14 mouse cellular contexts compared by ENCODE assay signal in genomic region chr12:54442408-54442807, GRCm38 (mm10).
"Had no signal": no experiment of that assay in that cellular context is flagged by ENCODE, and none has a peak within 500 bp of the region (broad histone marks: within the 10 kb centered on the region; RNA-seq: fewer than 3 reads in every experiment).

No protein-coding gene starts in this region.

- DNase-seq: lung, embryonic 14.5 days; lung, postnatal 10 days; lung, postnatal 4 days; right cerebral cortex, postnatal 14 days; thymus, adult 2 months; thymus, postnatal 25 days; thymus, postnatal 4 days had no signal

- H3K27me3 ChIP-seq: midbrain, embryonic 13.5 days; midbrain, embryonic 15.5 days; neural tube, embryonic 12.5 days; stomach, embryonic 15.5 days had no signal

- H3K36me3 ChIP-seq: midbrain, embryonic 13.5 days; midbrain, embryonic 15.5 days; neural tube, embryonic 12.5 days; stomach, embryonic 15.5 days had no signal

- H3K9me3 ChIP-seq: megakaryocyte, embryonic 14.5 days; midbrain, embryonic 13.5 days; midbrain, embryonic 15.5 days; neural tube, embryonic 12.5 days; stomach, embryonic 15.5 days had no signal

- H3K4me1 ChIP-seq: megakaryocyte, embryonic 14.5 days; midbrain, embryonic 13.5 days; midbrain, embryonic 15.5 days had no signal

- H3K4me2 ChIP-seq: lung, embryonic 14.5 days; midbrain, embryonic 11.5 days; midbrain, embryonic 13.5 days; midbrain, embryonic 15.5 days; neural tube, embryonic 12.5 days; stomach, embryonic 15.5 days had no signal

- ATAC-seq: midbrain, embryonic 13.5 days; midbrain, embryonic 15.5 days had no signal

- H3K9ac ChIP-seq: lung, embryonic 14.5 days; midbrain, embryonic 13.5 days; midbrain, embryonic 15.5 days; neural tube, embryonic 12.5 days; stomach, embryonic 15.5 days had no signal

- H3K4me3 ChIP-seq: megakaryocyte, embryonic 14.5 days; midbrain, embryonic 13.5 days; midbrain, embryonic 15.5 days; neural tube, embryonic 12.5 days; stomach, embryonic 15.5 days had no signal

- H3K27ac ChIP-seq: midbrain, embryonic 13.5 days; midbrain, embryonic 15.5 days; neural tube, embryonic 12.5 days; stomach, embryonic 15.5 days; stomach, postnatal 0 days had no signal
